ENCODE assay signal across 8 mouse cellular contexts in genomic region chr11:98203351-98203911, GRCm38 (mm10). TPM values are rescaled to one million over a fixed set of nuclear protein-coding genes. Genes with fewer than 3 reads are reported as not detected.
DNase-seq lines count a peak whose midpoint lies in the region; ATAC-seq and TF ChIP-seq lines count a peak whose summit lies in the region.

No protein-coding gene starts in this region.

- peaks cover 62% of the 10 kb centered on the region for H3K4me1 ChIP-seq in E14TG2a.4 (replicated peaks; ENCODE audit: low read depth, low read length)
- peaks cover 11% of the 10 kb centered on the region; the same call in 1 of the 2 replicates for H3K4me1 ChIP-seq in heart, postnatal 0 days (ENCODE audit: control insufficient read depth, insufficient read depth)
- H3K4me1 ChIP-seq in limb, embryonic 12.5 days (replicated peaks), result peaks cover 11% of the 10 kb centered on the region
- peaks cover 41% of the 10 kb centered on the region for H3K4me1 ChIP-seq in neural tube, embryonic 13.5 days (replicated peaks)

- TF ChIP-seq EP300 in heart, postnatal 0 days (IDR thresholded peaks at IDR 0.05; ENCODE audit: low read depth), result no peak

- H3K27me3 ChIP-seq in E14TG2a.4 (ENCODE audit: insufficient read depth, low read length), result no peaks in the 10 kb centered on the region
- H3K27me3 ChIP-seq in heart, postnatal 0 days (ENCODE audit: control insufficient read depth, insufficient read depth, low read length), result no peaks in the 10 kb centered on the region
- H3K27me3 ChIP-seq in limb, embryonic 12.5 days, result no peaks in the 10 kb centered on the region
- no peaks in the 10 kb centered on the region; the same call in 1 of the 2 replicates for H3K27me3 ChIP-seq in neural tube, embryonic 13.5 days

- peak; percentile 9; the same call in 1 of the 2 replicates for ATAC-seq in common myeloid progenitor, adult 5-6 weeks (replicated peaks; ENCODE audit: low read depth, poor library complexity, severe bottlenecking)
- ATAC-seq in heart, postnatal 0 days (ENCODE audit: insufficient read depth, low read depth), result peak; percentile 35
- ATAC-seq in limb, embryonic 12.5 days (ENCODE audit: insufficient number of reproducible peaks, insufficient read depth, low FRiP score, low TSS enrichment, low read depth), result no peak
- ATAC-seq in neural tube, embryonic 13.5 days (ENCODE audit: low read depth), result no peak

- peaks cover 43% of the 10 kb centered on the region for H3K36me3 ChIP-seq in E14TG2a.4 (ENCODE audit: insufficient read depth, low read length)
- peaks cover 7% of the 10 kb centered on the region for H3K36me3 ChIP-seq in heart, postnatal 0 days (replicated peaks; ENCODE audit: control insufficient read depth, insufficient read depth, low read length)
- H3K36me3 ChIP-seq in limb, embryonic 12.5 days, result peaks cover 21% of the 10 kb centered on the region
- peaks cover 8% of the 10 kb centered on the region for H3K36me3 ChIP-seq in neural tube, embryonic 13.5 days

- H3K4me2 ChIP-seq in heart, postnatal 0 days (ENCODE audit: low read depth, low read length), result peak overlapping the region; percentile 81
- H3K4me2 ChIP-seq in limb, embryonic 12.5 days, result peak overlapping the region; percentile 92
- H3K4me2 ChIP-seq in neural tube, embryonic 13.5 days, result peak overlapping the region; percentile 96

- TF ChIP-seq CTCF in E14TG2a.4 (conservative IDR thresholded peaks at IDR 0.05; ENCODE audit: low read length), result no peak
- no peak for TF ChIP-seq CTCF in heart, postnatal 0 days (IDR thresholded peaks at IDR 0.05; ENCODE audit: low read depth)

- under 1% methylated on average over 37 of the region's 37 CpGs for WGBS in heart, postnatal 0 days
- WGBS in limb, embryonic 12.5 days, result under 1% methylated on average over 37 of the region's 37 CpGs
- WGBS in neural tube, embryonic 13.5 days, result under 1% methylated on average over 37 of the region's 37 CpGs

- peak overlapping the region; percentile 100 for H3K27ac ChIP-seq in heart, postnatal 0 days (ENCODE audit: low read depth)
- peak overlapping the region; percentile 100 for H3K27ac ChIP-seq in limb, embryonic 12.5 days
- H3K27ac ChIP-seq in neural tube, embryonic 13.5 days (replicated peaks), result peak overlapping the region; percentile 100

- H3K4me3 ChIP-seq in E14TG2a.4 (replicated peaks; ENCODE audit: low read length), result peak overlapping the region; percentile 98
- peak overlapping the region; percentile 92 for H3K4me3 ChIP-seq in heart, postnatal 0 days (ENCODE audit: low read depth, low read length)
- H3K4me3 ChIP-seq in limb, embryonic 12.5 days (replicated peaks), result peak overlapping the region; percentile 84
- H3K4me3 ChIP-seq in neural tube, embryonic 13.5 days, result peak overlapping the region; percentile 90

- peak overlapping the region; percentile 100 for H3K9ac ChIP-seq in heart, postnatal 0 days (replicated peaks; ENCODE audit: low read depth, low read length)
- H3K9ac ChIP-seq in limb, embryonic 12.5 days (replicated peaks), result peak overlapping the region; percentile 99
- peak overlapping the region; percentile 99 for H3K9ac ChIP-seq in neural tube, embryonic 13.5 days

- no peaks in the 10 kb centered on the region for H3K9me3 ChIP-seq in E14TG2a.4 (ENCODE audit: low read length)
- H3K9me3 ChIP-seq in heart, postnatal 0 days (replicated peaks; ENCODE audit: control insufficient read depth, low read length), result no peaks in the 10 kb centered on the region
- no peaks in the 10 kb centered on the region for H3K9me3 ChIP-seq in limb, embryonic 12.5 days
- no peaks in the 10 kb centered on the region for H3K9me3 ChIP-seq in neural tube, embryonic 13.5 days

- peak; percentile 52 for DNase-seq in kidney, adult 11 months
- DNase-seq in kidney, postnatal 36 days, result no peak
- DNase-seq in heart, postnatal 0 days (ENCODE audit: low spot score), result peak; percentile 43
- DNase-seq in retina, postnatal 1 day, result no peak

RNA-seq across cellular contexts. Expression of gene Cdk12, which starts 0.6 kb away (rescaled TPM):
- total RNA-seq in common myeloid progenitor, adult 5-6 weeks (2017), result 59.3 and 67.3 TPM in 2 replicates
- total RNA-seq in heart, postnatal 0 days (2014; rRNA removed; ENCODE audit: low replicate concordance), result 18.4 and 25.8 TPM in 2 replicates
- polyA plus RNA-seq in heart, postnatal 0 days (2015; fragmentation: Nextera tagmentation; extraction: Ambion mirVana), result 3.9 and 4.2 TPM in 2 replicates
- 15.1 and 17.0 TPM in 2 replicates for polyA plus RNA-seq in limb, embryonic 12.5 days (2016; fragmentation: Nextera tagmentation; extraction: Ambion mirVana)
- polyA plus RNA-seq in neural tube, embryonic 13.5 days (2015; fragmentation: Nextera tagmentation; extraction: Ambion mirVana), result 9.4 and 9.6 TPM in 2 replicates

RNA-seq across cellular contexts. Expression of gene Med1, which starts 10.3 kb away (rescaled TPM):
- total RNA-seq in common myeloid progenitor, adult 5-6 weeks (2017), result 53.2 and 58.4 TPM in 2 replicates
- 29.2 and 41.4 TPM in 2 replicates for total RNA-seq in heart, postnatal 0 days (2014; rRNA removed; ENCODE audit: low replicate concordance)
- 36.7 and 38.1 TPM in 2 replicates for polyA plus RNA-seq in heart, postnatal 0 days (2015; fragmentation: Nextera tagmentation; extraction: Ambion mirVana)
- 75.3 and 80.1 TPM in 2 replicates for polyA plus RNA-seq in limb, embryonic 12.5 days (2016; fragmentation: Nextera tagmentation; extraction: Ambion mirVana)
- 60.1 and 66.1 TPM in 2 replicates for polyA plus RNA-seq in neural tube, embryonic 13.5 days (2015; fragmentation: Nextera tagmentation; extraction: Ambion mirVana)

RNA-seq across cellular contexts. Expression of gene Fbxl20, which starts 53.2 kb away (rescaled TPM):
- 13.2 and 14.1 TPM in 2 replicates for total RNA-seq in common myeloid progenitor, adult 5-6 weeks (2017)
- 8.8 and 12.5 TPM in 2 replicates for total RNA-seq in heart, postnatal 0 days (2014; rRNA removed; ENCODE audit: low replicate concordance)
- 8.6 and 8.8 TPM in 2 replicates for polyA plus RNA-seq in heart, postnatal 0 days (2015; fragmentation: Nextera tagmentation; extraction: Ambion mirVana)
- 24.3 and 25.9 TPM in 2 replicates for polyA plus RNA-seq in limb, embryonic 12.5 days (2016; fragmentation: Nextera tagmentation; extraction: Ambion mirVana)
- 28.2 and 28.5 TPM in 2 replicates for polyA plus RNA-seq in neural tube, embryonic 13.5 days (2015; fragmentation: Nextera tagmentation; extraction: Ambion mirVana)

Comparison
In these comparisons a context has a peak if more than half of its experiments do, and no peak if none do; other contexts are left out.
1. DNase-seq: peak in kidney, adult 11 months (single experiment) and heart, postnatal 0 days (single experiment); none in kidney, postnatal 36 days (0 of 2) and retina, postnatal 1 day (single experiment).
2. ATAC-seq: peak in common myeloid progenitor, adult 5-6 weeks (single experiment) and heart, postnatal 0 days (single experiment); none in limb, embryonic 12.5 days (single experiment) and neural tube, embryonic 13.5 days (single experiment).
3. Peak in every context shown above with its lines, with median percentiles within 50 percentile points of each other: H3K4me3 ChIP-seq, H3K27ac ChIP-seq, H3K4me2 ChIP-seq and H3K9ac ChIP-seq.